Mouse (Mus musculus) G1E (cell line): Measurements from ENCODE around the gene Vmn1r231. TPM values are rescaled to one million over a fixed set of nuclear protein-coding genes. Genes with fewer than 3 reads are reported as not detected.

Experiments
- ATAC-seq: 2 replicates; pipeline ENCODE4 v1.8.0; 2016; ENCODE audit warnings: mild to moderate bottlenecking; ENCODE audit not compliant: insufficient number of reproducible peaks, poor library complexity, low FRiP score, severe bottlenecking; ENCODE audit errors: extremely low read depth
- DNase-seq: peaks from one replicate; pipeline ENCODE4 v3.0.0; 2012; ENCODE audit warnings: low spot score
- H3K27me3 ChIP-seq: 2 replicates; pipeline ENCODE4 v1.6.1; 2012; ENCODE audit warnings: mild to moderate bottlenecking, low read length, inconsistent platforms; ENCODE audit not compliant: insufficient read depth
- H3K36me3 ChIP-seq: replicated peaks from 2 replicates; pipeline ENCODE3; 2012; ENCODE audit warnings: mild to moderate bottlenecking, inconsistent platforms
- H3K4me1 ChIP-seq: 2 replicates; pipeline ENCODE4 v1.6.1; 2012; ENCODE audit warnings: low read depth, low read length, inconsistent platforms, mixed read lengths; ENCODE audit not compliant: insufficient read depth
- H3K4me3 ChIP-seq: 2 replicates; pipeline ENCODE4 v1.5.1; 2012; ENCODE audit warnings: low read depth, mild to moderate bottlenecking, inconsistent platforms, low read length, moderate library complexity, mixed read lengths
- H3K9me3 ChIP-seq: replicated peaks from 2 replicates; pipeline ENCODE4 v1.6.1; 2012; ENCODE audit warnings: inconsistent platforms
- CTCF ChIP-seq: IDR thresholded peaks from 2 replicates; pipeline ENCODE4 v1.5.1; 2012; ENCODE audit warnings: low read depth, low read length, inconsistent platforms, mixed read lengths
- GATA1 ChIP-seq: IDR thresholded peaks from 2 replicates; pipeline ENCODE4 v1.6.1; 2012; ENCODE audit warnings: borderline replicate concordance, low read length, inconsistent platforms, mixed read lengths
- GATA2 ChIP-seq: IDR thresholded peaks from 2 replicates; pipeline ENCODE4 v1.6.1; 2012; ENCODE audit warnings: low read depth, low read length, inconsistent platforms, borderline replicate concordance
- TAL1 ChIP-seq: conservative IDR thresholded peaks from 2 replicates; pipeline ENCODE4 v1.6.1; 2012; ENCODE audit warnings: low read depth, low read length, inconsistent platforms, mixed read lengths
- polyA plus RNA-seq: library from polyadenylated mRNA; stranded (reverse); fragments of >175 nt; gene quantifications from 2 replicates; pipeline ENCODE4 v1.2.3, GENCODE M21; 2012
- total RNA-seq, 2 experiments: library from RNA; stranded (forward) in 1 of 2; stranded (reverse) in 1 of 2; fragments of 200-1000 nt in 1 of 2; fragments of >200 nt in 1 of 2; fragmentation: Nextera tagmentation in 1 of 2; gene quantifications; 2 replicates each; pipeline ENCODE4 v1.2.3; 2014 to 2017

Vmn1r231 gene
- total and polyA plus RNA-seq, 3 experiments = 0.44 to 3.4 TPM; not detected in 1

GRCm38 (mm10) chr17:20840144-20840543 lies 64.7 kb downstream of the Vmn1r231 start, which contains the start of gene Vmn1r230:
Gene Vmn1r230 (plus strand): TSS chr17:20840444.
- Histone ChIP-seq H3K4me3 (no peak within 1 kb of the TSS), H3K9me3 (no peaks in the 10 kb centered on the region), H3K27me3 (no peaks in the 10 kb centered on the region), H3K36me3 (no peaks in the 10 kb centered on the region), H3K4me1 (no peaks in the 10 kb centered on the region)
- ATAC-seq = no peak
- DNase-seq = no peak
- TF ChIP-seq GATA2 = no peak
- TF ChIP-seq GATA1 = no peak
- no peak for TF ChIP-seq CTCF
- no peak for TF ChIP-seq TAL1

Other genes starting within 250 kb of the Vmn1r231 start
- gene Vmn1r226, start 222.2 kb downstream of the Vmn1r231 start, total RNA-seq (2014; fragmentation: Nextera tagmentation) = not detected in 2 replicates
- 0.05 and 0.06 TPM in 2 replicates for gene Vmn1r226, start 222.2 kb downstream of the Vmn1r231 start, total RNA-seq (2017)
- gene Vmn1r226, start 222.2 kb downstream of the Vmn1r231 start, polyA plus RNA-seq = not detected in 2 replicates
- not detected in 2 replicates for gene Vmn1r227, start 175.2 kb downstream of the Vmn1r231 start, total RNA-seq (2014; fragmentation: Nextera tagmentation)
- gene Vmn1r227, start 175.2 kb downstream of the Vmn1r231 start, total RNA-seq (2017) = 0.05 and 0.06 TPM in 2 replicates
- gene Vmn1r227, start 175.2 kb downstream of the Vmn1r231 start, polyA plus RNA-seq = not detected in 2 replicates
- gene Vmn1r228, start 118.9 kb downstream of the Vmn1r231 start, total RNA-seq (2014; fragmentation: Nextera tagmentation) = not detected in 2 replicates
- 0.05 and 0.17 TPM in 2 replicates for gene Vmn1r228, start 118.9 kb downstream of the Vmn1r231 start, total RNA-seq (2017)
- not detected in 2 replicates for gene Vmn1r228, start 118.9 kb downstream of the Vmn1r231 start, polyA plus RNA-seq
- not detected in 2 replicates for gene Vmn1r229, start 93.5 kb downstream of the Vmn1r231 start, total RNA-seq (2014; fragmentation: Nextera tagmentation)
- 0.06 and 0.11 TPM in 2 replicates for gene Vmn1r229, start 93.5 kb downstream of the Vmn1r231 start, total RNA-seq (2017)
- gene Vmn1r229, start 93.5 kb downstream of the Vmn1r231 start, polyA plus RNA-seq = not detected in 2 replicates
- gene Vmn1r230, start 64.6 kb downstream of the Vmn1r231 start, total RNA-seq (2014; fragmentation: Nextera tagmentation) = not detected in 2 replicates
- gene Vmn1r230, start 64.6 kb downstream of the Vmn1r231 start, total RNA-seq (2017) = under 0.01 and 0.11 TPM in 2 replicates
- gene Vmn1r230, start 64.6 kb downstream of the Vmn1r231 start, polyA plus RNA-seq = not detected in 2 replicates
- not detected in 2 replicates for gene Vmn1r232, start 14.6 kb upstream of the Vmn1r231 start, total RNA-seq (2014; fragmentation: Nextera tagmentation)
- 0.16 TPM in 1 of 2 replicates, not detected in the other for gene Vmn1r232, start 14.6 kb upstream of the Vmn1r231 start, total RNA-seq (2017)
- not detected in 2 replicates for gene Vmn1r232, start 14.6 kb upstream of the Vmn1r231 start, polyA plus RNA-seq
- 472 and 480 TPM in 2 replicates for gene Ppp2r1a, start 40.2 kb upstream of the Vmn1r231 start, total RNA-seq (2014; fragmentation: Nextera tagmentation)
- gene Ppp2r1a, start 40.2 kb upstream of the Vmn1r231 start, total RNA-seq (2017) = 145 and 156 TPM in 2 replicates
- gene Ppp2r1a, start 40.2 kb upstream of the Vmn1r231 start, polyA plus RNA-seq = 103 and 224 TPM in 2 replicates
- not detected in 2 replicates for gene Vmn1r233, start 91.4 kb upstream of the Vmn1r231 start, total RNA-seq (2014; fragmentation: Nextera tagmentation)
- gene Vmn1r233, start 91.4 kb upstream of the Vmn1r231 start, total RNA-seq (2017) = 0.05 and 0.12 TPM in 2 replicates
- not detected in 2 replicates for gene Vmn1r233, start 91.4 kb upstream of the Vmn1r231 start, polyA plus RNA-seq
- 37.9 and 47.3 TPM in 2 replicates for gene Zfp160, start 103.8 kb upstream of the Vmn1r231 start, total RNA-seq (2014; fragmentation: Nextera tagmentation)
- 28.4 and 31.1 TPM in 2 replicates for gene Zfp160, start 103.8 kb upstream of the Vmn1r231 start, total RNA-seq (2017)
- 0.79 and 1.4 TPM in 2 replicates for gene Zfp160, start 103.8 kb upstream of the Vmn1r231 start, polyA plus RNA-seq